Comparison of ENCODE assay signal across 8 mouse cellular contexts in genomic region chr10:70648831-70649230, GRCm38 (mm10). TPM values are rescaled to one million over a fixed set of nuclear protein-coding genes. Genes with fewer than 3 reads are reported as not detected.
DNase-seq lines count a peak whose midpoint lies in the region; ATAC-seq and TF ChIP-seq lines count a peak whose summit lies in the region.
"Had no signal": no experiment of that assay in that cellular context is flagged by ENCODE, and none has a peak within 500 bp of the region (broad histone marks: within the 10 kb centered on the region; RNA-seq: fewer than 3 reads in every experiment).

No protein-coding gene starts in this region.

- TF ChIP-seq POLR2A in myocyte (IDR thresholded peaks at IDR 0.05; ENCODE audit: insufficient read length, low read depth) = no peak

- peaks cover 12% of the 10 kb centered on the region for H3K4me1 ChIP-seq in hindbrain, embryonic 15.5 days (replicated peaks)
- peaks cover 7% of the 10 kb centered on the region for H3K4me1 ChIP-seq in hindbrain, embryonic 12.5 days
- no peaks in the 10 kb centered on the region; the same call in 1 of the 2 replicates for H3K4me1 ChIP-seq in midbrain, postnatal 0 days (ENCODE audit: insufficient read depth, low read length)
- H3K4me1 ChIP-seq in midbrain, embryonic 13.5 days (replicated peaks) = peaks cover 12% of the 10 kb centered on the region
- H3K4me1 ChIP-seq: heart, embryonic 13.5 days had no signal

- H3K4me2 ChIP-seq in hindbrain, embryonic 15.5 days = no peak overlapping the region
- H3K4me2 ChIP-seq in hindbrain, embryonic 12.5 days (replicated peaks) = no peak overlapping the region
- no peak overlapping the region for H3K4me2 ChIP-seq in midbrain, postnatal 0 days (ENCODE audit: low read depth, low read length, poor library complexity, severe bottlenecking)
- H3K4me2 ChIP-seq in midbrain, embryonic 13.5 days (replicated peaks) = no peak overlapping the region
- no peak overlapping the region for H3K4me2 ChIP-seq in myocyte (ENCODE audit: low read depth)
- H3K4me2 ChIP-seq: heart, embryonic 13.5 days had no signal

- H3K79me2 ChIP-seq in myocyte (ENCODE audit: control insufficient read depth, insufficient read depth) = no peaks in the 10 kb centered on the region

- no peak overlapping the region for H3ac ChIP-seq in myocyte (ENCODE audit: control insufficient read depth, insufficient read length)

- no peak for TF ChIP-seq CTCF in midbrain, postnatal 0 days (IDR thresholded peaks at IDR 0.05)

- H3K27me3 ChIP-seq in hindbrain, embryonic 15.5 days = no peaks in the 10 kb centered on the region
- H3K27me3 ChIP-seq in hindbrain, embryonic 12.5 days = no peaks in the 10 kb centered on the region
- no peaks in the 10 kb centered on the region for H3K27me3 ChIP-seq in midbrain, postnatal 0 days (ENCODE audit: insufficient read depth, low read length)
- 0 out of 2 replicates have a peak, but pooled peaks cover 4% of the 10 kb centered on the region for H3K27me3 ChIP-seq in midbrain, embryonic 13.5 days
- H3K27me3 ChIP-seq in myocyte (ENCODE audit: control insufficient read depth, insufficient read depth, insufficient read length) = no peaks in the 10 kb centered on the region
- H3K27me3 ChIP-seq: heart, embryonic 13.5 days had no signal

- H3K27ac ChIP-seq in hindbrain, embryonic 15.5 days (replicated peaks) = peak overlapping the region; percentile 4; the same call in 1 of the 2 replicates
- H3K27ac ChIP-seq in hindbrain, embryonic 12.5 days = no peak overlapping the region
- peak overlapping the region; percentile 43; the same call in 1 of the 2 replicates for H3K27ac ChIP-seq in midbrain, postnatal 0 days (ENCODE audit: low read depth, low read length)
- H3K27ac ChIP-seq in midbrain, embryonic 13.5 days = no peak overlapping the region
- H3K27ac ChIP-seq: heart, embryonic 13.5 days had no signal

- 42% methylated on average over 5 of the region's 5 CpGs for WGBS in hindbrain, embryonic 15.5 days
- WGBS in hindbrain, embryonic 12.5 days = 60% methylated on average over 5 of the region's 5 CpGs
- WGBS in midbrain, postnatal 0 days = 52% methylated on average over 5 of the region's 5 CpGs
- 62% methylated on average over 5 of the region's 5 CpGs for WGBS in midbrain, embryonic 13.5 days

- ATAC-seq in hindbrain, embryonic 15.5 days (ENCODE audit: low FRiP score, low read depth) = no peak
- ATAC-seq in hindbrain, embryonic 12.5 days (ENCODE audit: low FRiP score) = no peak
- 0 out of 2 replicates have a peak, but pooled peaks have one; percentile 52 for ATAC-seq in midbrain, postnatal 0 days (ENCODE audit: low FRiP score)
- no peak for ATAC-seq in midbrain, embryonic 13.5 days

- H3K9ac ChIP-seq in hindbrain, embryonic 15.5 days = no peak overlapping the region
- H3K9ac ChIP-seq in hindbrain, embryonic 12.5 days = no peak overlapping the region
- no peak overlapping the region for H3K9ac ChIP-seq in midbrain, postnatal 0 days (replicated peaks; ENCODE audit: low read length, poor library complexity, severe bottlenecking)
- H3K9ac ChIP-seq in midbrain, embryonic 13.5 days (replicated peaks) = no peak overlapping the region
- H3K9ac ChIP-seq: heart, embryonic 13.5 days had no signal

- H3K9me3 ChIP-seq in hindbrain, embryonic 15.5 days = no peaks in the 10 kb centered on the region
- 0 out of 2 replicates have a peak, but pooled peaks cover 6% of the 10 kb centered on the region for H3K9me3 ChIP-seq in hindbrain, embryonic 12.5 days (replicated peaks)
- H3K9me3 ChIP-seq in midbrain, postnatal 0 days (ENCODE audit: low read length) = no peaks in the 10 kb centered on the region
- H3K9me3 ChIP-seq in midbrain, embryonic 13.5 days = no peaks in the 10 kb centered on the region
- H3K9me3 ChIP-seq: heart, embryonic 13.5 days had no signal

- peak; percentile 82 for DNase-seq in midbrain, postnatal 0 days (ENCODE audit: low spot score)
- DNase-seq in frontal cortex, postnatal 36 days (ENCODE audit: low spot score in 2 of 2) = peak; percentile 35 to 65
- DNase-seq in adrenal gland, adult 8-10 months = no peak

- no peak overlapping the region for H3K4me3 ChIP-seq in hindbrain, embryonic 15.5 days
- H3K4me3 ChIP-seq in hindbrain, embryonic 12.5 days = no peak overlapping the region
- H3K4me3 ChIP-seq in midbrain, postnatal 0 days (ENCODE audit: low read depth, low read length) = no peak overlapping the region
- no peak overlapping the region for H3K4me3 ChIP-seq in midbrain, embryonic 13.5 days (replicated peaks)
- H3K4me3 ChIP-seq in myocyte = no peak overlapping the region
- H3K4me3 ChIP-seq: heart, embryonic 13.5 days had no signal

- no peaks in the 10 kb centered on the region for H3K36me3 ChIP-seq in hindbrain, embryonic 15.5 days
- H3K36me3 ChIP-seq in hindbrain, embryonic 12.5 days = no peaks in the 10 kb centered on the region
- no peaks in the 10 kb centered on the region for H3K36me3 ChIP-seq in midbrain, postnatal 0 days (ENCODE audit: insufficient read depth, low read length)
- H3K36me3 ChIP-seq in midbrain, embryonic 13.5 days = no peaks in the 10 kb centered on the region
- H3K36me3 ChIP-seq in myocyte (ENCODE audit: control insufficient read depth, insufficient read depth) = no peaks in the 10 kb centered on the region
- H3K36me3 ChIP-seq: heart, embryonic 13.5 days had no signal

TF ChIP-seq in myocyte, 11 proteins besides CTCF, POLR2A, EP300 and RAD21:
- TF ChIP-seq USF1 (IDR thresholded peaks at IDR 0.05; ENCODE audit: low read depth) (peak; percentile 44), REST (IDR thresholded peaks at IDR 0.05; ENCODE audit: insufficient read depth, insufficient read length) (no peak)

RNA-seq across cellular contexts. Expression of gene Phyhipl, which starts 6.9 kb away (rescaled TPM):
- polyA plus RNA-seq in hindbrain, embryonic 15.5 days (2015; fragmentation: Nextera tagmentation; extraction: Ambion mirVana) = 293 and 310 TPM in 2 replicates
- polyA plus RNA-seq in hindbrain, embryonic 12.5 days (2016; fragmentation: Nextera tagmentation; extraction: Ambion mirVana) = 131 and 135 TPM in 2 replicates
- total RNA-seq in midbrain, postnatal 0 days (2014; rRNA removed) = 38.5 and 55.4 TPM in 2 replicates
- 307 and 323 TPM in 2 replicates for polyA plus RNA-seq in midbrain, postnatal 0 days (2015; fragmentation: Nextera tagmentation; extraction: Ambion mirVana)
- polyA plus RNA-seq in midbrain, embryonic 13.5 days (2015; fragmentation: Nextera tagmentation; extraction: Ambion mirVana) = 162 and 174 TPM in 2 replicates
- 0.08 TPM for polyA plus RNA-seq in myocyte (2012; fragmentation: generic; extraction: Trizol)
- 1 to 10 TPM; 3.8 to 6.8 (median 5.8) TPM for total RNA-seq in adrenal gland, adult 8-10 months (2022)

Comparison
In these comparisons a context has a peak if more than half of its experiments do, and no peak if none do; other contexts are left out.
1. H3K27ac ChIP-seq: peak in hindbrain, embryonic 15.5 days (single experiment) and midbrain, postnatal 0 days (single experiment); none in hindbrain, embryonic 12.5 days (single experiment) and midbrain, embryonic 13.5 days (single experiment).
2. RNA of gene Phyhipl, which starts 6.9 kb away (polyA plus RNA-seq): 293 to 310 TPM in hindbrain, embryonic 15.5 days, 307 to 323 TPM in midbrain, postnatal 0 days, 162 to 174 TPM in midbrain, embryonic 13.5 days and 131 to 135 TPM in hindbrain, embryonic 12.5 days; 0.08 TPM in myocyte (single experiment); every median in the first group is over 100 times any median in the second.